Mouse (Mus musculus): ENCODE measurements at regions not wholly inside any gene's neighbourhood (a gene's known extent, or its start where the extent isn't known, plus 50 kb on each side); places are given as distances from the start of the nearest gene placed in this dataset.

DNA sequence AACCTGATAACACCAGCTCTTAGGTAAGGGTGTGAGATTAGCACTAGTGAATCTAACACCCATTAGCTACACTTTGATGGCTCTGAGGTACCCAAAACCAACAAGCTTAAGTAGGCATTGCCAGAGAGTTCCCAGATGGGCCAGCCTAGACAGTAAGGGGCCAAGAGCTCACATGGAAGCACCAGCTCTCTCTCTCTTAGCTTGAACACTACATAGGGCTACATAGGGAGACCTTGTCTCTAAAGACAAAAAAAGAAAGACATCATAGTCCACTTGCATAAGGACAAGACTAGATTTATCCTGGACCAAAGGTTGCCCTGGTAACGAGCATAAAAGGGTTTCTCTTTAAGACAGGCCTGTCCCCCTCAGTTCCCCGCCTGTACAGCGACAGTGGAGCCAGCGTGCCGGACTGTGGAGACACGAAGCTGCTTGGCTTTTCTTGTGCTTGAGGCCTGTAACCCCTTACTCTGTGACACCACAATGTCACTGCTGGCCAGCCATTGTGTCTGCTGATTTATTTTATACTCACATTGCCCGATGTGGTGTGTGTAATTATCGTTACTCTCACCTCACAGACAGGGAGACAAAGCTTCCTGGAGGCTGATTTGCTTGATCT lies 62.9 kb downstream of the Zfp706 start:
- TF ChIP-seq CTCF (IDR thresholded peaks at IDR 0.05; ENCODE audit: low read depth) (no peak), EP300 (IDR thresholded peaks at IDR 0.05; ENCODE audit: low read depth) (no peak)
